Mouse (Mus musculus): ENCODE results near the gene Slc19a3.

The Slc19a3 gene

GRCm38 (mm10) chr1:83038109-83038672 lies at the start of gene Slc19a3:
Gene Slc19a3, minus strand, starts transcription at chr1:83038448.
- DNase-seq (ENCODE audit: low spot score): no peak

- no peak for DNase-seq (ENCODE audit: low spot score)
These were observed 46.5 kb upstream of the Slc19a3 start for GRCm38 (mm10) chr1:83084790-83085189.

- DNase-seq (ENCODE audit: low spot score): no peak
These were observed 38.8 kb upstream of the Slc19a3 start for GRCm38 (mm10) chr1:83077016-83077415.

GRCm38 (mm10) chr1:83076190-83076917 lies 38.1 kb upstream of the Slc19a3 start:
- no peak for DNase-seq (ENCODE audit: low spot score)

- DNase-seq (ENCODE audit: low spot score): no peak
These were observed 37.4 kb upstream of the Slc19a3 start for GRCm38 (mm10) chr1:83075526-83076189.

- DNase-seq (ENCODE audit: low spot score): no peak
These were observed 29.0 kb upstream of the Slc19a3 start for GRCm38 (mm10) chr1:83067205-83067604.

GRCm38 (mm10) chr1:83066577-83066976 lies 28.3 kb upstream of the Slc19a3 start:
- DNase-seq (ENCODE audit: low spot score): no peak

- DNase-seq (ENCODE audit: low spot score): no peak
These were observed 26.6 kb upstream of the Slc19a3 start for GRCm38 (mm10) chr1:83064851-83065250.

GRCm38 (mm10) chr1:83060643-83061042 lies 22.4 kb upstream of the Slc19a3 start, which contains the start of gene Krtap28-13:
Gene Krtap28-13, plus strand, starts transcription at chr1:83060930.
- no peak for DNase-seq (ENCODE audit: low spot score)

- no peak for DNase-seq (ENCODE audit: low spot score)
These were observed 21.0 kb upstream of the Slc19a3 start, which contains the start of gene A030005K14Rik for GRCm38 (mm10) chr1:83059278-83059677. Gene A030005K14Rik, minus strand, starts transcription at chr1:83059378.

GRCm38 (mm10) chr1:83058481-83058880 lies 20.2 kb upstream of the Slc19a3 start:
- DNase-seq (ENCODE audit: low spot score): no peak

- DNase-seq (ENCODE audit: low spot score): no peak
These were observed 6.7 kb upstream of the Slc19a3 start, which contains the start of gene Gm47969 for GRCm38 (mm10) chr1:83044882-83045427. Gene Gm47969, plus strand, starts transcription at chr1:83044932.

GRCm38 (mm10) chr1:83042380-83042779 lies 4.1 kb upstream of the Slc19a3 start, which contains the start of gene Krtap28-10:
Gene Krtap28-10, minus strand, starts transcription at chr1:83042480.
- no peak for DNase-seq (ENCODE audit: low spot score)

GRCm38 (mm10) chr1:83039080-83039479 lies 832 bp upstream of the Slc19a3 start:
- DNase-seq (ENCODE audit: low spot score): no peak

- no peak for DNase-seq (ENCODE audit: low spot score)
These were observed 1.2 kb downstream of the Slc19a3 start for GRCm38 (mm10) chr1:83036892-83037667.

GRCm38 (mm10) chr1:83034509-83034908 lies 3.7 kb downstream of the Slc19a3 start:
- no peak for DNase-seq (ENCODE audit: low spot score)

GRCm38 (mm10) chr1:83032508-83032907 lies 5.7 kb downstream of the Slc19a3 start:
- no peak for DNase-seq (ENCODE audit: low spot score)

GRCm38 (mm10) chr1:83031950-83032349 lies 6.3 kb downstream of the Slc19a3 start:
- no peak for DNase-seq (ENCODE audit: low spot score)

- DNase-seq (ENCODE audit: low spot score): no peak
These were observed 21.7 kb downstream of the Slc19a3 start for GRCm38 (mm10) chr1:83016556-83016955.

- DNase-seq (ENCODE audit: low spot score): no peak
These were observed 22.8 kb downstream of the Slc19a3 start for GRCm38 (mm10) chr1:83015329-83015879.

- no peak for DNase-seq (ENCODE audit: low spot score)
These were observed 23.8 kb downstream of the Slc19a3 start for GRCm38 (mm10) chr1:83014477-83014876.
